Mouse (Mus musculus): ENCODE results near the gene Csf1.

DNA sequence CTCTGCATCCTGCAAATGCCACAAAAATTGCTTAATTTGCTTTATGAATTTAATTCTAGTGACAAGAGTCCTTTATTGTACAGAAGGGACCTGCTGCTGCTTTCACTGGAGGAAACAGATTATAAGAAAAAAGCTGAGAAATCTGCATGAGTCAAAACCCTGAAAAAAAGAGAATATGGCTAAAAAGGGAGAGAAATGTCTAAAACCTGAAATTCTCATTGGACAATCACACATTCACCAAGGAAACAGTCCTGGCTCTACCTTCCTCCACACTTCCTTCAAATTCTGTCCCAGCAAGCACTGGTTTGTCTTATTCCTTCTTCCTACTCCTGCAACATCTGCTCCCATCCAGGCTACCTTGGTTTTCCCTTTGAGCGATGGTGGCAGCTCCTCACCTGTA is 44.5 kb upstream of the Csf1 start:
- TF ChIP-seq POLR2A (IDR thresholded peaks at IDR 0.05; ENCODE audit: control insufficient read depth, low read depth, low read length) (no peak), CTCF (IDR thresholded peaks at IDR 0.05; ENCODE audit: control insufficient read depth, insufficient read depth, insufficient replicate concordance, low read depth, low read length) (no peak)
